Mouse (Mus musculus) small intestine, adult 2 months (tissue): Measurements from ENCODE around the gene Bhlhe23. TPM values are rescaled to one million over a fixed set of nuclear protein-coding genes. Genes with fewer than 3 reads are reported as not detected.

Experiments
- H3K27ac ChIP-seq: fragments of 200-500 bp; 2 replicates; pipeline ENCODE4 v1.5.1; 2012; ENCODE audit warnings: low read depth, low read length, control low read depth, inconsistent platforms; ENCODE audit not compliant: insufficient read depth
- H3K27me3 ChIP-seq: fragments of 200-500 bp; 2 replicates; pipeline ENCODE4 v1.6.1; 2012; ENCODE audit warnings: mild to moderate bottlenecking, moderate library complexity, low read length, inconsistent platforms; ENCODE audit not compliant: control insufficient read depth, insufficient read depth
- H3K36me3 ChIP-seq: fragments of 200-500 bp; 2 replicates; pipeline ENCODE4 v1.6.1; 2012; ENCODE audit warnings: mild to moderate bottlenecking, low read length, control low read depth, inconsistent platforms; ENCODE audit not compliant: control insufficient read depth, insufficient read depth
- H3K4me1 ChIP-seq: fragments of 200-500 bp; 2 replicates; pipeline ENCODE4 v1.6.1; 2012; ENCODE audit warnings: low read length, inconsistent platforms, mixed read lengths; ENCODE audit not compliant: control insufficient read depth, insufficient read depth, insufficient read length
- H3K4me3 ChIP-seq: fragments of 200-500 bp; 2 replicates; pipeline ENCODE4 v1.5.1; 2012; ENCODE audit warnings: low read depth, mild to moderate bottlenecking, control low read depth, inconsistent platforms, low read length, moderate library complexity
- CTCF ChIP-seq: fragments of 200-500 bp; IDR thresholded peaks from 2 replicates; pipeline ENCODE4 v1.5.1; 2012; ENCODE audit warnings: low read depth, mild to moderate bottlenecking, control low read depth, inconsistent platforms, low read length, moderate library complexity, mixed read lengths; ENCODE audit not compliant: insufficient replicate concordance, insufficient read length; ENCODE audit errors: extremely low read depth
- POLR2A ChIP-seq: fragments of 200-500 bp; IDR thresholded peaks from 2 replicates; pipeline ENCODE4 v1.6.1; 2012; ENCODE audit warnings: low read depth, mild to moderate bottlenecking, control low read depth, inconsistent platforms, low read length, moderate library complexity
- WGBS: fragments of 180-500 bp; shearing (Covaris S2); methylation state at CpG from one replicate; pipeline ENCODE4 v1.1.7; 2018; 5-methylcytosine and 5-hydroxymethylcytosine counted together
- polyA plus RNA-seq: library from polyadenylated mRNA; depleted of rRNA; stranded (reverse); fragments of >200 nt; gene quantifications from 2 replicates; pipeline ENCODE4 v1.2.3, GENCODE M21; 2012

Bhlhe23 gene
- polyA plus RNA-seq, 1 experiment, result not detected

DNA sequence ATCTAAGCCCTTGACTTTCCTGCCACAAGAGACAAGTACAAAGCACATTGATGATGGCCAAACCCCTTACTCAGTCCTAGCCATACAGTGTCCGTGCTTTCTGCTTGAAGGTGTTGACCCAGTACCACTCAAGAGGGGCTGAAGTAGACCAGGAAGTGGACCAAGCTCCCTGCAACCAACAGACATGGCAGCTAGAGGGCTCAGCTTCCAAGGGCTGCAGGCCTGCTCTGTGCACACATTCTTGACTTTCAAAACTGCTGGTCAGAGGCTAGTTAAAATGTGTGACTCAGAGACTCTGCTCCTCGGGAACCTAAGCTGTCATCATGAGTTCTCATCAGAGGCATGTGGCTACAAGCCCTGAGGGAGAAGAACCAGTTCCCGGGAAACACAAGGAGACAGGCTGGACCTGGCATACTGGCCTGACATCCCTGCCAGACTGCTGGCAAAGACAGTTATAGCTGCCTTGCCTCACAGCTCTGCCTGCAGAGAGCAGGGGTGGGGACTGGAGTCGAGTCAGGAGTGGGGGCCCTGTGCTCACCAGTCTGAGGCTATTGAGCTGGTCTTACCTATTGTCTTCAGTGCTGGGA is 37.4 kb upstream of the Bhlhe23 start:
- no peak overlapping the region for H3K27ac ChIP-seq
- no peaks in the 10 kb centered on the region for H3K27me3 ChIP-seq
- TF ChIP-seq POLR2A, result no peak
- no peak for TF ChIP-seq CTCF
- no peaks in the 10 kb centered on the region for H3K4me1 ChIP-seq
- 51% methylated on average over 4 of the region's 4 CpGs for WGBS
- no peak overlapping the region for H3K4me3 ChIP-seq
- no peaks in the 10 kb centered on the region for H3K36me3 ChIP-seq

DNA sequence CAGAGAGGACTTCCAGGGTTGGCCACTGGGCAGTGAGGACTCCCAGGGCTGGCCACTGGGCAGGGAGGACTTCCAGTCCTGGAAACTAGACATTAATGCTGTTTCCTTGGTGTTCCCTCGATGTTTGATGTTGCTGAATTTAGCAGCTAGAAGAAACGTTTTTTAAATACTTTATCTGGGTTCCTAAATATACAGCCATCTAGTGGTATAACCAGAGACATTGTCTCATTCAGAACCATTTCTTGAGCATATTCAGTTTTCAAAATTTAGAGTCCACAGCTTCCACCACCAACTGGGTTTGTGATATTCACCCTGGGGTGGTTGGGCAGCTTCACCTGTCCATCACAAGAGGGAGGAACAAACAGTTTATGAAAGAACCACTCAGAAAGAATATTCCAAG is 34.3 kb upstream of the Bhlhe23 start:
- Histone ChIP-seq H3K27me3 (no peaks in the 10 kb centered on the region), H3K4me1 (no peaks in the 10 kb centered on the region), H3K27ac (no peak overlapping the region), H3K4me3 (no peak overlapping the region), H3K36me3 (no peaks in the 10 kb centered on the region)
- 40% methylated on average over 2 of the region's 2 CpGs for WGBS
- TF ChIP-seq CTCF, result no peak
- no peak for TF ChIP-seq POLR2A

DNA sequence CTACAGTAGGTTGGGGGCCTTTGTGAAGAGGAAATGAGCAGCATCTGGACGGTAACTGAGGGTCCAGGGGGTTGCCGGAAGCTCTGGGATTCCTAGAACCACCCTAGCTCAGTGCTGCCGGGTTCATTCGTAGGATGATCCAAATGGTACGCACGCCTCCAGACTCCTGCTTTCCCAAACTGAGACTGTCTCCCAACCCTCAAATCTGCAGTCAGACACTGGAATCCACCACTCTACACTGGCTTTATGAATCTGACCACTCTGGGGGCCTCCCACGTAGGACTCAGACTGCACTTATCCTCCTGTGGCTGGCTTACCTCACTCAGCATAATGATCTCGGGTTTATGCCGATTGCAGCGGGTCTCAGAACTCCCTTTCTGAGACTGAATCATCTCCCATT is 32.8 kb upstream of the Bhlhe23 start:
- 71% methylated on average over 10 of the region's 10 CpGs for WGBS
- no peak overlapping the region for H3K27ac ChIP-seq
- no peaks in the 10 kb centered on the region for H3K4me1 ChIP-seq
- H3K36me3 ChIP-seq, result no peaks in the 10 kb centered on the region
- TF ChIP-seq CTCF (no peak), POLR2A (no peak)
- no peaks in the 10 kb centered on the region for H3K27me3 ChIP-seq
- no peak overlapping the region for H3K4me3 ChIP-seq

DNA sequence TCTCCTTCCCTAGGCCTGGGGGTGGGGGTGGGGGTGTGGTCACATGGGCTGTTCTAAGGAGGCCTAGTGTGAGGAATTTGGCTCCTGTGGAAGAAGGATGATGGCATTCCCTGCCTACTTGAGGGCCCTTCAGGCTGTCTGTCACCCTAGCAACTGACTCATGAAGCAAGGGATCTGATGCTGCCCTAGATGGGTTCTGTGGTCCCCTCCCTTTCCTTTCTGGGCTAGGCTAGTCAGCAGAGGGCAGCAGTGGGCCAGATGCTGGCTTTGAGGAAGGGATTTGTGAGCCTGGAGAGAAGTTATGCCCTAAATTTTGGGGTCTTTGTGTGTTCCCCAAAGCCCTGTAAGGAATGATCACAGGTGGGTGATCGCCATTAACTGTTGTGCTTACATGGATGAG is 29.3 kb upstream of the Bhlhe23 start:
- Histone ChIP-seq H3K36me3 (no peaks in the 10 kb centered on the region), H3K27me3 (no peaks in the 10 kb centered on the region), H3K4me3 (no peak overlapping the region), H3K4me1 (no peaks in the 10 kb centered on the region), H3K27ac (no peak overlapping the region)
- no peak for TF ChIP-seq CTCF
- no peak for TF ChIP-seq POLR2A
- WGBS, result 40% methylated on average over 1 of the region's 1 CpGs

DNA sequence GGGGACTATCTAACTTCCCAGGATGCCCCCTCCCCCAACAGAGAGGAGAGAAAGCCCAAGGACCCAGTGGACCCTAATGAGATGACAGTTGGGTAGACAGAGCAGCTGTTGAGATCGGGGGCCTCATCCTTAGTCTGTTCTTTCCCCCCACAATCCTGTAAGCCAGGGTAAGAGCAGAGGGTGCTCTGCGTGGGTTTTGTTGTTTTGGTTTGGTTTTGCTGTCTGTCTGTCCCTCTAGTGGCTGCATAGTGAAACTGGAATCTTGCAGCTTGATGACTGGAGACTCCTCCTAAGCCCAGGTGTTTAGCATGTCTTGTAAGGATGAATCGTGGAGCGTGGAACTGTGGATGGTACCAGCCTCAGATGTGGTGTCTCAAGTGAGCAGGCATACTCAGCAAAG is 19.3 kb upstream of the Bhlhe23 start:
- no peaks in the 10 kb centered on the region for H3K36me3 ChIP-seq
- WGBS, result 50% methylated on average over 4 of the region's 4 CpGs

DNA sequence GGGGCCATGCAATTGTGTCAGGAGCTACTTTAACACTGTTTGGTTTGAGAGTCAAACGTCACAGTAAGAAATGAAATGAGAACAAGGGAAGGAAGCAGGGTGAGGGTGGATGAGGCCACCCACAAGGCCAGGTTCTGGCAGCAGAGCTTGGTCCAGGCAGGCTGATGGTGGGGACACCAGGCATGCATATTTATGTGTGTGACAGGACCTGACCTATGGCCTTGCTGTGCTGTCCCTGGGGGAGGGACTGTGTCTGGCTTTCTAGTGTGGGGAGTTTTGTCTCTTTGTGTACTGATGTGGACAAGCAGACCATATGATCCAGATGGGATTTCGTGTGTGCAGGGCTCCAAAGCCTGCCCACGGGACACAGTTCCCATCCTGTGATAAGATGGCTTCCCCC is 18.9 kb upstream of the Bhlhe23 start:
- Histone ChIP-seq H3K4me3 (no peak overlapping the region), H3K36me3 (no peaks in the 10 kb centered on the region), H3K27me3 (no peaks in the 10 kb centered on the region), H3K27ac (no peak overlapping the region), H3K4me1 (no peaks in the 10 kb centered on the region)
- TF ChIP-seq CTCF (no peak), POLR2A (no peak)
- WGBS, result 43% methylated on average over 3 of the region's 3 CpGs

More for the DNA sequence above, 19.3 kb upstream of the Bhlhe23 start:
- TF ChIP-seq POLR2A (no peak), CTCF (no peak)
- no peak overlapping the region for H3K4me3 ChIP-seq
- no peaks in the 10 kb centered on the region for H3K4me1 ChIP-seq
- H3K27me3 ChIP-seq, result no peaks in the 10 kb centered on the region
- H3K27ac ChIP-seq, result no peak overlapping the region

DNA sequence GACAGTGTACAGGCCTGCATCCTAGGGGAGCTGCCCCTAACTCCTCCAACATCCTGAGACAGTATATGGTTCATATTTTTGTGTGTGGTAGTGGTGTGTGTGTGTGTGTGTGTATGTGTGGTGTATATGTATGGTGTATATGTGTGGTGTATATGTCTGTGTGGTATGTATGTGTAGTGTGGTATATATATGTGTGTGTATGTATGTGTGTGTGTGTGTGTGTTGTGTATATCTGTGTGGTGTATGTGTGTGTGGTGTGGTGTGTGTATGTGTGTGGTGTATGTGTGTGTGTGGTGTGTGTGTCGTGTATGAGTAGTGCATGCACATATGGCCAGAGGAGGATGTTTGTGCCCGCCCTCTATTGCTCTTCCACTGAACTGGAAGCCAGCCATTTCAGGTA is 17.7 kb upstream of the Bhlhe23 start:
- 86% methylated on average over 2 of the region's 2 CpGs for WGBS
- TF ChIP-seq CTCF, result no peak
- TF ChIP-seq POLR2A, result no peak
- Histone ChIP-seq H3K27ac (no peak overlapping the region), H3K27me3 (0 out of 2 replicates have a peak, but pooled peaks cover 3% of the 10 kb centered on the region), H3K4me3 (no peak overlapping the region), H3K4me1 (no peaks in the 10 kb centered on the region), H3K36me3 (no peaks in the 10 kb centered on the region)

DNA sequence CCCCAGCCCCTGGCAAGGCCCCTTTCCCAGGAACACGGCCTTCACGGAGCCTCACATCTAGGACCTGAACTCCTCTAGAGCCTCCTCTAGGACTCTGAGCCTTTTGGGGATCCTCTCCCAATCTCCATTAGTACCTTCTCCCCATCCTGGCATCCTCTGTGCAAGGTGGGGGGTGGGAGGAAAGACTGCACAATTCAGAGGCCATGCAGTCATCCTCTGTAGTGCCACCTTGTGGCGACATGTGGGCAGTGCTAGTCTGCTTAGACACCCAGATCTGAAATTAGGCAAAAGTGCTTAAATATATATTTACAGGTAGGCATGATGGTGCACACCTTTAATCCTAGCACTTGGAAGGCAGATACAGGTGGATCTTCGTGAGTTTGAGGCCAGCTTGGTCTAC is 15.0 kb upstream of the Bhlhe23 start:
- 46% methylated on average over 4 of the region's 4 CpGs for WGBS
- no peaks in the 10 kb centered on the region for H3K36me3 ChIP-seq
- TF ChIP-seq CTCF (peak; percentile 69; the same call in 1 of the 2 replicates), POLR2A (no peak)
- H3K4me1 ChIP-seq, result no peaks in the 10 kb centered on the region
- H3K27me3 ChIP-seq, result 0 out of 2 replicates have a peak, but pooled peaks cover 3% of the 10 kb centered on the region
- H3K27ac ChIP-seq, result no peak overlapping the region
- no peak overlapping the region for H3K4me3 ChIP-seq
